Mouse (Mus musculus) brain, embryonic 14.5 days (tissue): ENCODE data around the gene Ush1c.

Source experiments
- CTCF ChIP-seq: fragments of 200-500 bp; IDR thresholded peaks from 2 replicates; pipeline ENCODE4 v1.5.1; 2012; ENCODE audit warnings: inconsistent platforms, mild to moderate bottlenecking, moderate library complexity, borderline replicate concordance; ENCODE audit not compliant: insufficient read depth, insufficient read length; ENCODE audit errors: extremely low read depth
- POLR2A ChIP-seq: fragments of 200-500 bp; IDR thresholded peaks from 2 replicates; pipeline ENCODE4 v1.6.1; 2012; ENCODE audit warnings: mild to moderate bottlenecking, inconsistent platforms, borderline replicate concordance; ENCODE audit not compliant: poor library complexity, insufficient read depth, insufficient read length, severe bottlenecking; ENCODE audit errors: extremely low read depth

GRCm38 (mm10) chr7:46168402-46168801, 69.9 kb downstream of the Ush1c start:
- TF ChIP-seq CTCF: no peak
- TF ChIP-seq POLR2A: no peak
